Mouse (Mus musculus): ENCODE results near the gene Anapc13.

Anapc13 gene

DNA sequence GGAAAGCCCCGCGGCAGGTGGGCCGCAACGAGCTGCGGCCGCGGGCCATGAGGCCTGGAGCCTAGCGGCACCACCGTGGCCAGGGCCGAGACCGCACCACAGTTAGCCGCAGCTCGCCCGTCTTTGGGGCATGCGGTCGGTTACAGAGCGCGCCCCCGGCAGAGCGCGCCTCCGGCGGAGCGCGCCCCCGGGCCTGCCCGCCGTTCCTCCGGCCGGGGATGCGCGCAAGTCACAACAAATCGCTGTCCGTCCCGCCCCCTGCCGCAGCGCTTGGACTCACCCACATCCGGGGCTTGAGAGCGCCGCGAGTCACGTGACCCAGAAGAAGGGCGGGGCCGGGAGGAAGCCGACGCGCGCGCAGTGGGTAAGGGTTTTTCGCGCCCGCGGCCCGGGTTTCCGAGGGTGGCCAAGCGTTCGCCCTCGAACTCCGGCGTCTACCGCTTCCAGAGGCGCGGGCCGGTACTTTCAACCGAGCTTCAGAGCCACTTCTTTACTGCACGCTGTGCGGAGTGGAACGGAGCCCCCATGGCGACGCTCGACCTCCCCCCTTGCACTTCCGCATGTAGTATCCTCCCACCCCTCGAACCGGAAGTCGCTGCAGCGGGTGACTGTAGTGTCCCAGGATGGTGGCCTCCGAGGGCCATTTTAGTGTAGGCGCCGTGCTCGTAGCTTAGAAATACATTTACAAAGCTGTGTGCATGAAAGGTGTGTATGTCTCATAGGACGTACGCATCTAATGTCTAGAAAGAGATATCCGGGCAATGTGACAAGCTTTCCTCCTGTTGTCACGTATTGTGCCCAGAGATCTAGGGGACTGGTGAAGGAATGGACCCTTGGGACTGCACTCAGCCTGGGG lies at the start of gene Anapc13, which contains the start of gene Cep63:
Gene Anapc13, plus strand, starts transcription at position 314 of the 856 bp plus-strand sequence.
Gene Cep63, minus strand, starts transcription at position 552 of the 856 bp plus-strand sequence.
- peak; percentile 99 to 100 for DNase-seq

DNA sequence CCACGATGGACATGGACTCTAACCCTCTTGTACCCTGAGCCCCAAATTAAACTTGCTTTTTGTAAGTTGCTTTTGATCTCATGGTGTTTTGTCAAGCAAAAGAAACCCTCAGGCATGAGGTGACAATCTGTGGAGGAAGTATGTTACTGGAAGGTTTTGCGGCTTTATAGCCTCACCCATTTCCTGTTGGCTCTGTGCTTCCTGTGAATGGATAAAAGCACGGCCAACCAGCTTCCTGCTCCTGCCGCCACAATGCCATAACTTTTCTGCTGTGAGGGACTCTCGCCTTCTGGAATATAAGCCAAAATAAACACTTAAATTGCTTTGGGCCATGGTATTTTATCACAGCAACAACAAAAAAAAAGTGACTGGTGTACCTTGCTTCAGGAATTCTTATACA lies 48.6 kb upstream of the Anapc13 start:
- no peak for DNase-seq

DNA sequence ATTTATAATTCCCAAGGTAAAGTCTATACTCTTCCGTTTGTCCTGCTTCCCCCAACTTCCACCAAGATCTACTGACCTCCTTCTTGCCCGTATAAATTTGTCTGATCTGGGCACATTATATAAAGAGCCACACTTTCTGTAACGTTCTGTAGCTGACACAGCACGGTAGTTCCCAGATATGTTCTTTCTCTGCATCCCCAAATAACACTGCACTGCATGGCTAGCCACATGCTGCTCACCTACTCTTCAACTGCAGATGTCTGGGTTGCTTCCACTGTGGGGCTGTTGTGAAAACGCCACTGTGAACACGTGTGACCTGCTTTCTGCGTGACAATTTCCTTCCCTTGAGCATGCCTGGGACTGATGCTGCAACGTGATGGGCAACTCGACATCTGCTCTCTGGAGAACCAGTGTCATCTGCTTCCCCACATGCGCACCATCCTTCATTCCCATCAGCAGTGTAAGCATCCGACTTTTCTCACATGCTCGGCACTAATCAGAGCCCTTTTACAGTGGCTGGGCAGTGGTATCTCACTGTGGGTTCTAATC lies 44.1 kb upstream of the Anapc13 start:
- DNase-seq, result no peak

DNA sequence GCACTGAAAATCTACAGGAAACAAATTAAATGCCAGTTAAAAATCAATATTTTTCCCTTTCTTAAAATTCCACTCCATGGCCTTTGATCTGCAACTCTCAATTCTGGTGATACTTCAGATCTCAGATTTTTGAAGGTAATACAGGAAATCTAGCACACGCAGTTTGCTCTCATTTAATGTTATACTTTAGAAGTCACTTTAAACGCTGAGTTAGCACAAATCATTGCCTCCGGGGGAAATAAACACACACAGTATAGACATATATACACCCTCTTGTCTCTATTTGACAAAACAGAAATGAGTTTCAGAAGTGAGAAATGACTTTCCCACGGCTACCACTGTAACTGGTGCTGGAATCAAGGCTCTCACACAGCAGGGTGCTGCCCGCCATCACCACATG lies 38.7 kb upstream of the Anapc13 start:
- no peak for DNase-seq

DNA sequence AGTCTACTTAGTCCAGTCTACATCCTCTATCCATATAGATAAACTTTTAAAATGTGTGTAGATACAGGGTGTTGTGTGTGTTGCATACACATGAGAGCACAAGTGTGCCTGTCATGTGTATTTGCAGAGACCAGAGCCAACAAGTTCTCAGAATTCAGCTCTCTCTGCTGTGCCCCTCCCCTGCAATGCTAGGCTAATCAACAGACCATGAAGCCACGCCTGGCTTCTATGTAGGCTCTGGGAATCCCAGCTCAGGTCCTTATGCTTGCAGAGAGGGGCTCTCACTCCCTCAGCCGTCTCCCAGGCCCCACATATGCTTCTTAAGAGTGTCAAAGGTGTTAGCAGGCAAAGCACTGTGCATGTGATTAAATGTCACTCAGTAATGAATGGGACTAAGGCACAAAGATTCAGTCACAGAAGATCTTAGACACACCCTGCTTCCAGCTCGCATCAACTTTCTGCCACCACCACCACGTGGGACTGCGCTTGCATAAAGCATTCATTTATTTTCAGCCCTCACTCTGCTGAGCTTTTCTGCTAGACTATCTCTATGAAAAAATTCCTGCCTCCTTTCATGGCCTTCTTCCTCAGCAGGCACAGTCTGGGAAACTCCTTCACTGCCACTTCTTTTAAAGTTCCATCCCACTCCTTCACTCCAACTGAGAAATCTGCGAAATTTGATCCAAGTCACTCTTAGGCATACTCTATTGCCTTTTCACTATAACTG lies 31.3 kb upstream of the Anapc13 start:
- DNase-seq, result no peak

DNA sequence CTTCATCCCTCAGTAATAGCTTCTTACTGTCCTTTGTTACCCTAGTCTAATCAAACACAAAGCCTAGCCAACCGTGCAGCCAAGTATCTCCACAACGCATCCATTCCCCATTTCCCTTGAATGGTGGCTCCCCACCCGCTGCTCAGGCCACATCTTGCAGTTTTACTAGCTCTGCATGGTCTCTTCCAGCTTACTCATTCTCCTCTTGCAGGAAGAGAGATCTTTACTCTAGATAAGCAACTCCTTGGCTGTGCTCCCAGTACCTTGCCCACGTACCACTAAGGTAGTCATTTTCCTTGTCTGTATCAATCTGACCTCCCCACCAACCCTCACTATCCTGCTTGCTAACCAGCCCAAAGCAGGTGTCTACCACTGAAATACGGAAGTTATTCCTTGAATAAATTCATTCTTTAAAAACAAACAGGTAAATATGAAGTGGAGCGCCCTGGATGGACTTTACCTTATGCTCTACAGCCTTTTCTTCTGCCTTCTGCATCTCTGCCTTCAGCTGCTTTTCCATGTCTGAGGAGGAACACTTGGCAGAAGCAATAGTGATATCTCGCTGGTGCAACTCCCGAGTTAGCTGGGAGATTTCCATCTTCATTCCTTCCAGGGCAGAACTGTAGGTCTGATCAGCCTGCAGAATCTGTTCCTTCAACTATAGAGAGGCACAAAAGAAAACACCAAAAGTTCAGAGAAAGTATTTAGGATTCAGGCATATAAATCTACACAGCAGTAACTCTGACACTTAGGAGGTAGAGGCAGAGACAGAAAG lies 30.2 kb upstream of the Anapc13 start:
- no peak for DNase-seq

DNA sequence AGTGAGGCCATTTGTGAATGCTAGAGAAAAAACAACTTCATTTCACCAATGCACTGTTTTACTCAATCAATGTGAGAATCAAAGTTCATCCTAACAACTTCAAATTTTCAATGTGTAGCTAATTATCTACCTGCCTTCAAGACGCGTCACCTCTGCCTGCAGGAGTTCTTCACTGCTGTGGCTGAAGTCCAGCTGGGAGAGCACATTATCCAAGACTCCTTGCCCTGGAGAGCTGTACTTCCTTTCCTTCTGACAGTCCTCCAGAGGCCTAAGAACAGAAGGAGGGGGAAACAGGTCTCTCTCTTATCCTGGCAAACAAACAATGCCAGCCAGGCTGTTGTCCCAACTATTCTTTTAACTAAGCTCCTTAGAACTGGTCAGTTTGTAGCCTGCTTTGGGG lies 24.9 kb upstream of the Anapc13 start:
- DNase-seq, result no peak

DNA sequence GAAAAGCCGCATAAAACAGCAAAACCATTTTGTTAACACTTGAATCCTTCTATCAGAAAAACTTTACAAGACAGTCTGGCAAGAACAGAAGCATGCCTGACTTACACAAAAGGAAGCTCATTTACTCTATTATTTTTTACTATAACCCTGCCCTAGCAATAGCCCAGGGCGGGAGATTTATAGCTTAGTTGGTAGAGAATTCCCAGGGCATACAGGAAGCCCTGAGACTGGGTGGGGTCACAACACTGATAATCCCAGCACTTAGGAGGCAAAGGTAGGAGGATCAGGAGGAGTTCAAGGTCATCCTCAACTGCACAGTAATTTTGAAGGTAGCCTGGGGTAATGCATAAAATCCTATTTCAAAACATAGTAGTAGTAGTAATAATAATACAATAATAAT lies 24.4 kb upstream of the Anapc13 start:
- no peak for DNase-seq

DNA sequence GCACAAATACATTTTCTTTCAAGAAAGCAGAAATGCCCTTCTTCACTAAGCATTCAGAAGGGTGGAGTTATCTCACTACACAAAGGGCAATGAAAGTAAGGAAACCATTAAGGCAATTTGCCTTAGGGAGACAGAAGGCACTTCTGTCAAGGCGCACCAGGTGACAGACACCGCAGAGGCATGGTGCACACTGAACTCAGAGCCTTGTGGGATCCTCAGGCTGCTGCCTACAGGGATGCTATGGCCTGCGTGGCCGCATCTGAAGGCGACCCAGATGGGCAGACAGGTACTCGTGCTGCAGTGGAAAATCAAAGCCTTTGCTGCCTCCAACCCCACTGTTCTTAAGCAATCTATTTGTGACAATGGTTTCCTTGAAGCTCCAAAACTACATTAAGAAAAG lies 20.9 kb upstream of the Anapc13 start:
- no peak for DNase-seq

DNA sequence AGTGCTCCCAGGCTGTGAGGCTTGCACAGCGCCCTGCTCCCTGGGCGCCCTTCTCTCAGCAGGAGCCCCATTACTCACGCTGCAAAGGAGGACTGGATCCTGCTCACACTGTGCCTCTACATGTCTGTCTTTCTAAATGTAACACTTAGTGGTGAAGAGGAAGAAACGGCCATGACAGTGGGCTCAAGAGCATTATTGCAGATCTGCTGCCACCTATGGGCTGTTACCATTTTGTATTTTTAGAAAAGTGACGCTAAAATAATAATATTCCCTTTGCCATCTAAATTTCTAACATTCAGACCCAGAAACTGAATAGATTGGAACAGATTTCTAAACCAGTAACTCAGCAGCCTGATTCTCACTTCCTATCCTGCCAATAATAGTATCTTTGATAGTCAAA lies 18.6 kb upstream of the Anapc13 start:
- DNase-seq, result no peak

DNA sequence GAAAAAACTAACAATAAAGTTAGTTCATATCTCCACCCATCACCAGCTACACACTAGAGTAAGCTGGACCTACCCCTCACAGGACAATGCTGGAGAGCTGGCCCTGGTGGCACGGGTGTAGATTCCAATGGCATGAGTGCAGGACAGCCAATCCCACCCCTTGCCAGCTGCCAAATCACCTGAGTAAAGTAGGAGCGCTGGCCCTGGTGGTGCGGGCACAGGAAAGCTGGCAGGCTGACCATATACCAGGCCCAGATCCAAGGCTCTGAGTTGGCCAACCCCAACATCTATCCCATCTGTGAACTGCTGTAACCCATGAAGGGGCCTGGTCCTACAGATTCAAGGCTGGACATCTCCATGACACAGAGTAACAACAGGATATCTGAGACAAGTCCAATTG lies 16.9 kb upstream of the Anapc13 start:
- DNase-seq, result no peak

DNA sequence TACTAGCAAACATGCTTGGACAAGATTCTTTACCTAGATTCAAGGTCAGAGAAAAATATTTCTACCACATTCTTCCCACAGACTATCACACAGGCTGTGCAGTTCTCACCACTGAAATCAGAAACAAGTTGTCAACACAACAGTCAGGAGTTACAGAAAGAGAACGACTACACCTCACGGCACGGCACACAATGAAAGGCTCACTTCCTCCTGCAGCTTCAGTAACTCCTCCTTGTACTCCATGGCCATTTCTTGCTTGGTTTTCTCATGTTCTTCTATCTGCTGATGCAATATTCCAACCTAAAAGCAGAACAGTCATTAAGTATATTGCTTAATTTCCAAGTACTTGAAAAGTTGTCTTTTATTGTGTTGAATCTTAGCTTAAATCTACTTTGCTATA lies 11.0 kb upstream of the Anapc13 start:
- DNase-seq, result no peak

DNA sequence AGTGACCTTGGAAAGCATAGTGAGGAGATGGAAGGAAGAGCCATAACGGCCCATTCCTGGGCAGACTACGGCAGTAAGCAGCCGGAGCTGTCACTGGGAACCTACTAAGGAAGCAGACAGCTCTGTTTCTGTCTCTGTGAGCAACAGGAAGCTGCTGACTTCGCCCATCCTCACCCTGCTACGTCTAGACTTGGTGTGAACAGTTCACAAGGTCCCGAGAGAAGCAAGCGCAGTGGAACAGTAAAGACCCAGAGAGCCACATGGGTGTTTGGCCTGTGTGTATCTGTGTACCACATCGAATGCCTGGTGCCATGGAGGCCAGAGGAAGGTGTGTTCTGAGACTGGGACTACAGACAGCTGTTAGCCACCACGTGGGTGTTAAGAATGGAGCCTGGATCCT lies 9.8 kb upstream of the Anapc13 start:
- DNase-seq, result no peak

DNA sequence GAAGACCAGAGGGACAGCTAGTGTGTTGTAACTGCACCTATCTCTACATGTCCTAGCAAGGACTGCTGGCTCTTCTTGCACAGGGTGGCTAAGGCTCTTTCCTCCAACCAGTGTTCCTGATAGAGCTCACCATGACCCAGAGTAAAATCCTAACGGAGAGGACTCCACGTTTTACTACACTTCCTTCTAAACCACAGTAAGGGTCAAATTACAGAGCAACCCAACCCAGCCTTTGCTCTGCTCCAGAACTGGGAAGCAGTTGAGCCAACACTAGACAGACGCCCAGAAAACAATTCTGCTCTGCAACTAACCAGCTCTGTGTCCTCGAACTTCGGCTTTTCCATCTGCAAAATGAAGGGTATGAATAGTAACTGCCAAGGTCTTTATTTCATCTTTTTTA lies 4.7 kb upstream of the Anapc13 start:
- DNase-seq, result no peak

DNA sequence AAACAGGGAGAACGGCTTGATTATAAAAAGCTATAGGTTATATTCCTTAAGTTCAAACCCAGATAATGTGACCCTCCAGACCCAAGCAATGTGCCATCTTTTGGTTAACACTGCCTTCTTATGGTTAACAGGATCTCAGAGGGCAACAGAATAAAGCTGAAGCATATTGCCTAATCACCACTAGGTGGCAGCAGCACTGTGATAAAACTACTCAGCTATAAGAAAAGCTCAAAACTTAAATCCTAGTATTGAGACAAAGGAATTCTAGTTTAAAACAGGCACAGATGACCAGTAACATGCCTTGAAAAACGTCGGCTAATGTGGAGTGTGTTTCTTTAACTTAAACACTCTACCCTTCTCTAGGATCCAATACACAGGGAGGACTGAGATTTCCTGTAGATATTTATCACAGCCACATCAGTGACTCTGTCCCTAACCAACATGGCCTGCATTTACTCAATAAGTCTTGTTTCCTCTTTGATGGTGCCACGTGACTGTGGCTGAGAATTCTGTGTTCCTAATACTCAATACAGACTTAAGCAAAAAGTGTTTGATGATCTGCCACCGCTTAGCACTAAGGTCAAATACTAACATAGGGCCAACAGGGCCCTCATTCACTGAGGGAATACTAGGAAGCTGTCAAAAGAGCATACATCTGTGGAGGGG lies 3.8 kb upstream of the Anapc13 start:
- peak in 1 of 2 experiments; percentile 65 for DNase-seq

DNA sequence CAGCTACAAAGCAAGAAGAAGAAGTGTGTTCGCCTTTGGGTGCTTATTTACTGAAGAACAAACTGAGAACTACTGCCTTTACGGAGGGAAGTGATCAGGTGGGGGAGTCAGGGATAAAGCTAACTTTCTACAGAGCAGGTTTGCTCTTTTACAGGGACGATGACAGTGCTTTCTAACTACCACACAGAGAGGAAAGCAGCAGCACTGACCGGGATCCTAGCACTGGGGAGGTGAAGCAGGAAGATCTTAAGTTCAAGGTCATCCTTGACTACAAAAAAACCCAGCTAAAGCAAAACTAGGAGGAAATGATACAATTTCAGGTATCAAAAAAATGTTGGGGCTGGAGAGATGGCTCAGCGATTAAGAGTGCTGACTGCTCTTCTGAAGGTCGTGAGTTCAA lies 3.2 kb upstream of the Anapc13 start:
- no peak for DNase-seq

DNA sequence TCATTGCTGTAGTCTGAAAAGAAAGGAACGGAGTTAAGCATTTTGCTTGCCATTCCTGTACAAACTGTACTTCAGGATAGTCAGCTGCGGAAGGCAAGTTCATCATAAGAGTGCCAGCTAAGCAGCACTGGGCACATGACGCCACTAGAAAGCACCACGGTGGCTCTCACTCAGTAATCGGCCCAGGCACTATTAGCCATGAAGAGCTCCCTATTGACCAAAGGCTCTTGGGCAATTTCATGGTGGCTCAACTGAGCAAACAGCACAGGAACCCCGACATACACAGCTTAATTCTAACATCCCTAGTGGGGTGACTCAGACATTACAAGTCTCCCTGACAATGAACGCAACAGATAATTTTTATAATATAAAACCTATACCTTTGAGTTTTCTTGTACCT lies 2.5 kb upstream of the Anapc13 start:
- DNase-seq, result no peak

DNA sequence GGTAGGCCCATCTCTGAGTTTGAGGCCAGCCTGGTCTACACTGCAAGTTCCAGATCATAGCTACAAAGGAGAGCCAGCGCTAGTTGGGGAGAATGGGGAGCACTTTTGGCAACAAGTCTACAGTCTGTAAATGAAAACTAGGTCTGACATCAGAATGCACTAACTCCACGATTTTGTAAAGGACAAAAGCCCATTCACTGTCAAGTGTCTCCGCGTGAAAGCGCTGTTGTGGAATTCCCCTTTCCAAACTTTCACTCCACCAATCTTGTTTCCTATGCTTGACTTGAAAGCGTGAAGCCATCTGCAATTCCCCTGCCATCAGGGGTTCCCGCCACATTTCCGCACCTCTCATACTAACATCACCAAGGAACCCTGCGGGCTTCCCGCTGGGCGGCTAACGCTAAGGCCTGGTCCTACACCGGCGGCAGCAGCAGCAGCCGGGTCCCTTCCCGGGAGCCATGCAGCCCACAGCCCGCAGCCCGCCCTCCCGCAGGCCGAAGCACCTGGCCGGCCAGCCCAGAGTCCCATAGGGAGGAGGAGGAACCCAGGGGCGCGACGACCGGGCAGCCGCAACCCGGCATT lies 604 bp upstream of the Anapc13 start:
- DNase-seq, result peak in 1 of 2 experiments; percentile 25

DNA sequence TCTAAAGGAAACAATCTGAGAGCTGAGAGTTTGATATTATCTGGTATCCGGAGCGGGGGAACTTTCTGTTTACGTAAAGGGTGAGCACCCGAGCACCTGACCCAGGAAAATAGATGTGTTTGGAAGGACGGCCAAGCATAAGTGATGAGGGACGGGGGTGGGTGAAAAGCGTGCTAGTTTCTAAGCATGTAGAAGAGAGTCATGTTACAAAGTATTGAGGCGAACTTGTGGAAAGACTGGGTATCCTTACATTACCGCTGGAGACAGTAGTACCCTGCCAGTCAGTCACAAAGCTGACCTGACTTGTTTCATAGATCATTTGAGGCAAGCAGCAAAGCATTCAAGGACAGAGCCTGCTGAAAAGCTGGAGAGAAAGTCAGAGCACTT lies 736 bp downstream of the Anapc13 start:
- no peak for DNase-seq

DNA sequence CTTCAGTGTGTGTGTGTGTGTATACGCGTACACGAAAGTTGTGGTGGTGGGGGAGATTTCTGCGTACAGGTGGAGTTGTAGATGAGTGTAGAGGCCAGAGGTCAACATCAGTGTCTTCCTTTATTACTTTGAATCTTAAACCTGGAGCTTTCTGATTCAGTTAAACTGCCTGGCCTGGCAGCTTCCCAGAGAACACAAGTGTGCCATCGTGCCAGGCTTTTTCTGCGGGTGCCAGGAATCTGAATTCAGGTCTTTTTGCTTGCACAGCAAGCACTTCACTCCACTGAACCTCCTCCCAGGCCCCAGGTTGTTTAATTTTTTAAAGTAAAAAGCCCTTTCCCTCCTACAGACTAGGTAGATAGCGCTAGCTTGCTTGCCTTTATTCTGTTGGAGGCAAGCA lies 1.3 kb downstream of the Anapc13 start:
- DNase-seq, result peak in 1 of 2 experiments; percentile 42

DNA sequence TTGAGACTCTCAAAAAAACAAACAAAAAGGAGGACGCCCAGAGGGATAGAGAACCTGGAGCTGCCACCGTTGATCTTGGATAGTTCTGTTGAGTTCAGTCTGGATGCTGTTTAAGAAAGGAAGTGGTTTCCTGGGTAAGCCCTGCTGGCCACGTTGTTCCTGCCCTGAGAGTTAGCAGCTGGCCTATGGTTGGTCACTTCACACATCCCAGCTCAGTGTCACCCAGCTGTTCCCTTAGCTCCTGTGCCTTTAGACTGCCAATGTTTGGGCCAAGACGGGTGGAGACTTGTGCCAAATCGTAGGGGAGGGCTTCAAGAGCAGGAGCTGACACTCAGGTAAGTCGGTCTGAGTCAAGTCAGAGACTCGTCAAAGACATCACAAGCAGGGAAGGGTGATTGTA lies 3.0 kb downstream of the Anapc13 start:
- no peak for DNase-seq

DNA sequence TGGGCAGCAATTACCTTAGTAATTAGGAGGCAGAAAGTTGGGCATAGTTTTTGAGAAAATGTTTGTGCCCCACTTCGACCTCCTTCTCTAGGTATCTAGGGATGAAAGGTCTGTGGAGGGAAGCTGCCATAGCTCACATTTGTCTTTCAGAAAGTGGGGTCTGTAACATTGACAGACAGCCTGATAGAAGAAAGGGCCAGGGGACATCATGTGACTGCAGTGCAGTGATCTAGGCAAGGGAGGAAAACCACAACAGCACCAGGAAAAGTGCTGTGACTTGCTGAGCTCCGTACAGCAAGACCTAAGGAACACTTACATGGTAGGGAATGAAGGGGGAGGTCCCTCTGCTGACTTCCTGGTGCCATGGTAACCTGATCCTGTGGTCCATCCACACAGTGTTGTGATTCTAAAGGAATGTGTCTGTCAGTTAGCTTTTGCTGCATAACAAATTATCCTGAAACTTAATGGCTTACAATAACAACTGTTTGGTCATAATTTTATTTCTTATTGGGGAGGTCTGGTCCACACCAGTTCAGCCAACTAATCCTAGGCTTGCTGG lies 5.6 kb downstream of the Anapc13 start:
- DNase-seq, result no peak

Data from cerebellum, postnatal 25 days (tissue).